Mouse (Mus musculus) fat pad, adult 2 months (tissue): ENCODE data around the gene Metap2.

Experiments
- DNase-seq: peaks from one replicate; pipeline ENCODE4 v3.0.0-alpha.2; 2011; ENCODE audit warnings: low read depth, low spot score; ENCODE audit errors: extremely low read depth

The Metap2 gene

GRCm38 (mm10) chr10:93897043-93897646 is at the start of gene Metap2:
Gene Metap2, minus strand, starts transcription at chr10:93897093.
- no peak for DNase-seq

GRCm38 (mm10) chr10:93945843-93946499 is 49.1 kb upstream of the Metap2 start:
- peak; percentile 34 for DNase-seq

- no peak for DNase-seq
Measured at GRCm38 (mm10) chr10:93945364-93945763, 48.5 kb upstream of the Metap2 start.

DNA sequence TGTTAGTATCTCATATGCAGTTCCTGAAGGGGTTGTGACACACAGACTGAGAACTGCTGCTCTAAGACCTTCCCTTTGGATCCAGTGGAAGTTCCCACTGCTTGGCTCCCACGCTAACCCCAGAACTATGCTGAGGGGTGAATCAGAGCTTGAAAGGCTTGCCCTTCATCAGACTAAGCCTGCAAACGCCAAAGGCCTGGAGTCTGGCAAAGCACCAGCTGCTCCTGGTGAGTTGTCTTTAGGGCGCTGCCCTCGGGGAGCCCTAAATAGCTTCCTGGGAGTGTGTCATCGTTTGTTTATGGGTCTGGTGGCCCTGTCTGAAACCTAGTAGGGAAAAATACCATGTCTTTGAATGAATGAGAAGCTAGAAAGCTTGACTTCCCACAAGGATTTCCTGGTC is 47.3 kb upstream of the Metap2 start:
- DNase-seq, result no peak

DNA sequence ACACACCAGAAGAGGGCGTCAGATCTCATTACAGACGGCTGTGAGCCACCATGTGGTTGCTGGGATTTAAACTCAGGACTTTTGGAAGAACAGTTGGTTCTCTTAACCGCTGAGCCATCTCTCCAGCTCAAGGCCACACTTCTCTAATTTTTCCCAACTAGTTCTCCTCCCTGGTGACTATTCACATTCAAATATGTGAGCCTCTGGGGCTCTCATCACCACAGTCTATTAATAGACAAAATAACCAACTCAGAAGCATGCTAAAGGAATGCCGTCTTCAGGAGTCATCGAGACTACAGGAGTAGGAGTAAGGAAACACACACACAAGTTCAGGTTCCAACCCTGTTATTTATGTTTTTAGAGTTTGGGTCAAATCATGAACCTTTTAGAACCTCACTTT is 43.4 kb upstream of the Metap2 start:
- DNase-seq, result no peak

GRCm38 (mm10) chr10:93939676-93940075 is 42.8 kb upstream of the Metap2 start:
- no peak for DNase-seq

- DNase-seq, result no peak
Measured at GRCm38 (mm10) chr10:93938844-93939271, 42.0 kb upstream of the Metap2 start.

DNA sequence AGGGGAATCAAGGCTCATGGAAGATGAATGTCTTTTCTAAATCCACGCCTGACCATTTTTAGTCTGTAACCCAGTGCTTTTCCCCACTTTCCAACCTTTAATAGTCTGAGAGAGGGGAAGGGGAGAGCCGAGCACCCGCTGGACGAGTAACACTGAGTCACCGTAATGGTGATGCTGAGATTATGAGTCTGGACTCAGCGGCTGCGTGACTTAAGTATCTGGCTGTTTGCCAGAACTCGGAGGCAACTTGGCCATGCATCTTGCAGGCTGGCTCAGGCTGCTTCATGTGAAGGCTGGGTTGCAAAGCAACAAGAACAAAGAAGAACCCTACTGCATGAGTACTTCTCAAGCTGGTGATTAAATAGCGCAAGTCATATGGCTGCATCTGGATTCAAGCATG is 37.1 kb upstream of the Metap2 start:
- no peak for DNase-seq

- DNase-seq, result no peak
Measured at GRCm38 (mm10) chr10:93932861-93933260, 36.0 kb upstream of the Metap2 start.

- DNase-seq, result no peak
Measured at GRCm38 (mm10) chr10:93932020-93932419, 35.1 kb upstream of the Metap2 start.

DNA sequence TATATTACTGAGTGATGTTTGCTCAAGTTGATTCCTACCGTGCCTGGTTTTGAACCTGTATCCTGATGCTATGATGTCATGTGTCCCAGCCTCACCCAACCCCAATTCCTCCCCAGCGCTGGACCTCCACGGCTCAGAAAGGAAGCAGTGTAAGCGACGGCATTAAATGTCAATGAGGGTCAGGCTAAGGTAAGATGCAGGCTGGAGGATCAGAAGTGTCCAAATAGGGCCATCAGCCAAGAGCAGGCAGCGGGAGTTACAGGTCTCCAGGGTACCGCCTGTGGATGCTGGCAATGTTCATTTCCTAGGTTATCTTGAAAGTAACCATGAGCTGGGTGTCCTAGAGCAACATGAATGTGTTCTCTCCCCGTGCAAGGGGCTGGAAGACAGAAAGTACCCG is 34.5 kb upstream of the Metap2 start:
- no peak for DNase-seq

GRCm38 (mm10) chr10:93930236-93930824 is 33.4 kb upstream of the Metap2 start:
- no peak for DNase-seq

DNA sequence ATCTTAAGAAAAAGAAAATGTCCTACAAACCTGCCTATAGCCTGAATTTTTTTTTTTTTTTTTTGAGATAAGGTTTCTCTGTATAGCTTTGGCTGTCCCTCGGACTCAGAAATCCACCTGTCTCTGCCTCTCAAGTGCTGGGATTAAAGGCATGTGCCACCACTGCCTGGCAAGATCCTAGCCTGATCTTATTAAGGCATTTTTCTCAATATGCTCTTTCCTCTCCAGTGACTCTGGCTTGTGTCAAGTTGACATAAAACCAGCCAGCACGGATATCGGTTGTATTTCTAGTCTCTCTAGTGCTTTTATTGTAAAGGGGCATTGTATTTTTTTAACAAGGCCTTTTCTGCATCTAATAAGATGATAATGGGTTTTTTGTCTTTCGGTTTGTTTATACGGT is 27.8 kb upstream of the Metap2 start:
- no peak for DNase-seq

GRCm38 (mm10) chr10:93921160-93921559 is 24.3 kb upstream of the Metap2 start:
- no peak for DNase-seq

DNA sequence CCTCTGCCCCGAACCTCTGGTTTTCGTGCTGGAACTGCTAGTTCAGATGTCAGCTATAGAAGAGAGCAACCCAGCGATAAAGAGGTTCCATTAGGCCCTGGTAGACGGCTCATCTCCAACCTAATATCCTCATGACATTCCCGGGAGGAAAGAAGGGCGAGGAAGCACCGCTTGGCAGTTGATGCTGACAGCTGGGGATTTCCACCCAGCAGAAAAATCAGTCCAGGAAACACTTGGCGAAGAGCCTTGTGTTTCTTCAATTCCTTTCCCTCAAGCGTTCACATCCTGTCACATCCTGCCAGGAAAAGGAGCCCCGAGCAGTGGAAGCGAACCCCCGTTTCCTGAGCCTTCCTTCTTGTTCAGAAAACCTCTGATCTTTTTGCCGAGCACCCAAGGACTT is 22.3 kb upstream of the Metap2 start:
- DNase-seq, result no peak

DNA sequence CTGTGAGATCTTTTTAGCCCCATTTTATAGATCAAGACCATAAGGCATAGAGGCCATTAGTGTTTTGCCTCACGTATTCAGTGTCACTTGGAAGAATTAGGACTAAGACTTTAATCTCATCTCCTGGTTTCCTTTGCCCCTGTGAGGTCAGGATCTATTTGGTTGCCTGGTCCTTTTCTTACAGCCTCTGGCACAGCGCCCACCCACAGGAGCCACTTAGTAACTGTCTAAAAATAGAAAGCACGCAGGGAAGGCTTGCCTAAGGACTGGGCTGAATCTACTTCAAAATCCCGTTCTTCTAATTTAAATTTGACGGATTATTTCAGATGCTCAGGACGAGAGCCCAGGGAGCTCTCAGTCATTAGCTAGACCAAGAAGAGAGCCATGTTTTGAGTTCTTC is 21.8 kb upstream of the Metap2 start:
- no peak for DNase-seq

DNA sequence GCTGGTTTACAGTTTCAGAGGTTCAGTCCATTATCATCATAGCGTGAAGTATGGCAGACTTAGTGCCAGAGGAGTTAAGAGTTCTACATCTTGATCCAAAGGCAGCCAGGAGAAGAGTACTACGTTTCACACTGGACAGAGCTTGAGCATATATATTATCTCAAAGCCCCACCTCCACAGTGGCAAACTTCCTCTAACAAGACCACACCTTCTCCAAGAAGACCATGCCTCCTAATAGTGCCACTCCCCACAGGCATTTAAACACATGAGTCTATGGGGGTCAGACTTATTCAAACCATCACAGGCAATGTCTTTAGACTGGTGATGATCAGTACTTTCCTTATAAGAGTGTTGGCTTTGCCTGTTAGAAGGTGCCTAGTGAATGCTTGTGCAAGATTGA is 21.2 kb upstream of the Metap2 start:
- DNase-seq, result no peak

GRCm38 (mm10) chr10:93916778-93917177 is 19.9 kb upstream of the Metap2 start:
- DNase-seq, result no peak

- no peak for DNase-seq
Measured at GRCm38 (mm10) chr10:93915531-93916275, 18.8 kb upstream of the Metap2 start.

GRCm38 (mm10) chr10:93913525-93913924 is 16.6 kb upstream of the Metap2 start:
- no peak for DNase-seq

GRCm38 (mm10) chr10:93912917-93913316 is 16.0 kb upstream of the Metap2 start:
- DNase-seq, result peak; percentile 83
